Mouse (Mus musculus): ENCODE data around the gene Gm14391. TPM values are rescaled to one million over a fixed set of nuclear protein-coding genes. Genes with fewer than 3 reads are reported as not detected.

Gene Gm14391
- 20.3 TPM for polyA plus RNA-seq (2015; fragmentation: Illumina TruSeq; extraction: RNeasy Lipid Tissue Mini Kit (QIAGEN cat#74804); ENCODE audit: insufficient read depth, low replicate concordance)

DNA sequence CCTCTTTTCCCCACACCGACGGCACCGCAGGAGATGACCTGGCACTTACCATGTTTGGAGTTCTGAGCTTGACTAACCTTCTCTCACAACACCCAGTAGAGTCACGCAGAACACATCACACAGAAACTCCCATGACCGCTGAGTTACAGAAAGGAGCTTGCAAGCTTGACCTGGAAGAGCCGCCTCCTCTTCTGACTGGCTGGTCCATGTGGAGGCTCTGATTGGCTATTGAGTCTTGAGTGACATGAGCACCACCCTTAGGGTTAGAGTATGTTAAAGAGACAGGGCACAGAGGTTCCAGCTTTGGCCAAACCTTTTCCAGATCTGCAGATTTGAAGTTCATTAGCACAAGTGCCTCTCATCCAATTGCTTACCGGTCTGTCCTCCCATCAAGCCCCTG lies at the start of gene Gm14391:
Gene Gm14391 (minus strand): TSS at position 186 of the 400 bp plus-strand sequence.

GRCm38 (mm10) chr2:175175401-175176180 lies 31.1 kb downstream of the Gm14391 start, which contains the start of gene Gm14443:
Gene Gm14443, minus strand, starts transcription at chr2:175175871.

DNA sequence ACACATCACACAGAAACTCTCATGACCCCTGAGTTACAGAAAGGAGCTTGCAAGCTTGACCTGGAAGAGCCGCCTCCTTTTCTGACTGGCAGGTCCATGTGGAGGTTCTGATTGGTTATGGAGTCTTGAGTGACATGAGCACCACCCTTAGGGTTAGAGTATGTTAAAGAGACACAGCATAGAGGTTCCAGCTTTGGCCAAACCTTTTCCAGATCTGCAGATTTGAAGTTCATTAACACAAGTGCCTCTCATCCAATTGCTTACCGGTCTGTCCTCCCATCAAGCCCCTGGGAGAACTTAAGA lies 64.8 kb downstream of the Gm14391 start, which contains the start of gene Gm14399:
Gene Gm14399 (minus strand): TSS at position 20 of the 303 bp plus-strand sequence.

Other genes starting within 250 kb of the Gm14391 start
- not detected for gene Gm14444, start 196.7 kb downstream of the Gm14391 start, polyA plus RNA-seq (2015; fragmentation: Illumina TruSeq; extraction: RNeasy Lipid Tissue Mini Kit (QIAGEN cat#74804); ENCODE audit: insufficient read depth, low replicate concordance)
- gene Gm14393, start 139.1 kb downstream of the Gm14391 start, polyA plus RNA-seq (2015; fragmentation: Illumina TruSeq; extraction: RNeasy Lipid Tissue Mini Kit (QIAGEN cat#74804); ENCODE audit: insufficient read depth, low replicate concordance): not detected
- gene Gm14399, start 64.9 kb downstream of the Gm14391 start, polyA plus RNA-seq (2015; fragmentation: Illumina TruSeq; extraction: RNeasy Lipid Tissue Mini Kit (QIAGEN cat#74804); ENCODE audit: insufficient read depth, low replicate concordance): 9.1 TPM
- gene Gm14443, start 31.0 kb downstream of the Gm14391 start, polyA plus RNA-seq (2015; fragmentation: Illumina TruSeq; extraction: RNeasy Lipid Tissue Mini Kit (QIAGEN cat#74804); ENCODE audit: insufficient read depth, low replicate concordance): 0.81 TPM
- not detected for gene Gm14440, start 68.2 kb upstream of the Gm14391 start, polyA plus RNA-seq (2015; fragmentation: Illumina TruSeq; extraction: RNeasy Lipid Tissue Mini Kit (QIAGEN cat#74804); ENCODE audit: insufficient read depth, low replicate concordance)
- 39.7 TPM for gene Gm4631, start 131.3 kb upstream of the Gm14391 start, polyA plus RNA-seq (2015; fragmentation: Illumina TruSeq; extraction: RNeasy Lipid Tissue Mini Kit (QIAGEN cat#74804); ENCODE audit: insufficient read depth, low replicate concordance)
- gene Zfp968, start 165.5 kb upstream of the Gm14391 start, polyA plus RNA-seq (2015; fragmentation: Illumina TruSeq; extraction: RNeasy Lipid Tissue Mini Kit (QIAGEN cat#74804); ENCODE audit: insufficient read depth, low replicate concordance): 12.5 TPM
- 20.2 TPM for gene Gm4724, start 228.9 kb upstream of the Gm14391 start, polyA plus RNA-seq (2015; fragmentation: Illumina TruSeq; extraction: RNeasy Lipid Tissue Mini Kit (QIAGEN cat#74804); ENCODE audit: insufficient read depth, low replicate concordance)